Mouse (Mus musculus): ENCODE measurements around the gene Pdzd11.
A peak's percentile ranks its signal among the peaks of the same experiment; 100 is the strongest.

The Pdzd11 gene

DNA sequence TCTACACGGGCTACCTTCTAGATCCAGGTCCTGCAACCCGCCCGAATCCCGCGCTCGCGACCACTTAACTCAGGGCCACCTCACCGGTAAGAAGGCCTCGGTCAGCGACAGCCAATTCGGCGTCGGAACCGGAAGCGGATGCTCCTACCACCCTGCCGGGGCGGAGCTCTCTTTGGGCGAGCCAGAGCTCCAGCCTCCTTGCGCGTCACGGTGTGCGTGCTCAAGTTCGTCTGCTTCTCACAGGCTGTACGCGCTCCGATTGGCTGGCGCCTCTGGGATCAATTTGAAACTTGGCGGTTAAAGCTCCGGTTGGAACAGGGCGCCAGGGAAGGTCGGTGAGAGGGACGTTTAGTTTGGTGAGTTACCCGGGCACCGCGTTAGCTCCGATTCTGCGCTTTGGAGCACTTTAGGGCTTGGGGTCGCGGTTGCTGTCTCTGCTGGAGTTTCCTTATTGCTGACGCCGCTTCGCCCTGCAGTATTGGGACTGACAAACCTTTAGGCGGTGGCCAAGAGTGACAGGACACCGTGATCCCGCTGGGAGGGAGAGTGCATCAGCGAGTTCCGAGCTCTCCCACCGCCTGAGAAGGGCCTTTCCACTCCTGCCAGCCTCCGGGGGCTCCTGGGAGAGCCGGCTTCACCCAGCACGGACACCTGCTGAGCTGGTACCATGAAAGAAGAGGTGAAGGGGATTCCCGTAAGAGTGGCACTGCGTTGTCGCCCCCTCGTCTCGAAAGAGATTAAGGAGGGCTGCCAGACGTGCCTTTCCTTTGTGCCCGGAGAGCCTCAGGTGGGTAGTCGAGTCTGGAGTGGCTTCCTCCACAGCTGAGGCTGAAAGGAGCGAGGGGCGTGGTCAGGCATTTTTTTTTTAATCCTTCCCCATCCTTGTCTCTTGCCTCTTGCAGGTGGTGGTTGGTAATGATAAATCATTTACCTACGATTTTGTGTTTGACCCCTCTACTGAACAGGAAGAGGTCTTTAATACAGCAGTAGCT lies at the start of gene Pdzd11:
Gene Pdzd11, minus strand, starts transcription at position 767 of the 992 bp plus-strand sequence.
- DNase-seq = peak; percentile 80

DNA sequence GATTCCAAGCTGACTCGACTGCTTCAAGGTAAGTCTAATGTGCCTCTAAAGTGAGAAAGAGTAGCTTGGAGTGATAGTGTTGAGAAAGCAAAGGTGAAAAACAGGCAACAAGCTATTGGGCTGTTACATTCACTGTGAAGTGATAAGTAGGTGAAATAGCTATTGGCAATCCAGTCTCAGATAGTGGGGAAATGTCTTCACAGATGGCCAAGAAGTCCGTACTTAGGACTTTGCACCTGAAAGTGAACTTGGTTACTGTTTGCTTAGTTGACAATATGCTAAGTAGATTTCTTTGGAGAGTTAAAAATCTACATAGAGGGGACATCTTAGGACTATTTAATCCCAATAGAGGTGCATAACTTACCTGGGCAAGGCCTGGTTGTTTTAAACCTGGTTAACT lies 38.5 kb upstream of the Pdzd11 start:
- no peak for DNase-seq

DNA sequence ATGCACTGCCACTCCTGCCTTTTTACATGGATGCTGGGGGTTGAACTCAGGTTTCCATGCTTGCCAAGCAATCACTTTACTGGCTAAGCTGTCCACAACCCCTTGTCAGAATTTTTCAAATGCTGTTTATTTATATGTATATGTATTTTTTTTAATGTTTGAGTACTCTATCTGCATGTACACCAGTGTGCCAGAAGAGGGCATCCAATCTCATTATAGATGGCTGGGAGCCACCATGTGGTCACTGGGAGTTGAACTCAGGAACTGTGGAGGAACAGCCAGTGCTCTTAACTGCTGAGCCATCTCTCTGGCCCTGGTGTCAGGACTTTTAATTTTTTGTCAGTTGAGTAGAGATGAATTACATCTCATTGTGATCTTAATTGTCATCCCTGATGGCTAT lies 26.5 kb upstream of the Pdzd11 start:
- DNase-seq = no peak

DNA sequence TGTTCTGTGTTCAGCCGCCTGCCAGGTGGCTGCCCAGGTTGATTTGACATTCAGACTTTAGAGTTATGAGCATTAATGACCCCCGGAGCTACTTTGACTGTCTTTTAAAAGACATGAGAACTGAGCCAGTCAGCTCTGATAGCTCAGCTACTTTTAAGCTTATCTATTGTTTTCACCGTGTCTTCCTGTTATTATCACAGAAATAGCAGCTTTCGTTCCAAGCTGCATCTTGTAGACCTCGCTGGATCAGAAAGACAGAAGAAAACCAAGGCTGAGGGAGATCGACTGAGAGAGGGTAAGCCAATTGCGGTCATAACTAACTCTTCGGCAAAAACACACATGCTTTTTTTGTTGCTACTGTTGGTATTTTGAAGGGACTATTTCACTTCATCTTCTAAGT lies 12.1 kb upstream of the Pdzd11 start:
- DNase-seq = no peak

DNA sequence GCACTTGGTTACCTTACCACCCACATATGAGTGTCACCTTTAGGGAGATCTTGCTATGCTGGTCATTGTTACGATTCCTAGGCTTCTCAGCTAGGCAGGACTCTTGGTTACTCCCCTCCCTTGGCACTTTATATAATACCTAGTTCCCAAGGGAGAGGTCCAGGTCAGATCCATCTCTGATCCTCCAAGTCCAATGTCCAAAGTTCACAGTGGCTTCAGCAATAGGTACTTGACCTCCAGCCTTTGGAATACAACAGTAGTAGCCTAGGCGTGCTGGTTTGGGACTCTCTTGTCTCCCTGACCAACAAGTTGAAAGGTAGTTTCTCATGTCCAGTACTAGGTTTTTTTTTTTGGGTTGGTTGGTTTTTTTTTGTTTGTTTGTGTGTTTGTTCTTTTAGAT lies 2.7 kb upstream of the Pdzd11 start:
- DNase-seq = no peak

DNA sequence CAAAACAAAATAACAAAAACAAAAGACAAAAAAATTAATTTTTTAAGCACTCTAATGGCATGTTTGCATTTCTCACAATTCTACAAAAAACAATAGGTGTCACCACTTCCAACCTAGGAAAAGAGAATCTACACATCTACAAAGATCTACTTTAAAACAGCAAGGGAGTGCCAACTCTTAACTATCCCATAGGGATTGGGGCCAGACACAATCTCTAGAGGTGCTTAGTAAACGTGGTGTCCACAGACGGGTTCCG lies 894 bp downstream of the Pdzd11 start, which contains the start of gene Kif4:
Gene Kif4, plus strand, starts transcription at position 192 of the 256 bp plus-strand sequence.
- DNase-seq = no peak

DNA sequence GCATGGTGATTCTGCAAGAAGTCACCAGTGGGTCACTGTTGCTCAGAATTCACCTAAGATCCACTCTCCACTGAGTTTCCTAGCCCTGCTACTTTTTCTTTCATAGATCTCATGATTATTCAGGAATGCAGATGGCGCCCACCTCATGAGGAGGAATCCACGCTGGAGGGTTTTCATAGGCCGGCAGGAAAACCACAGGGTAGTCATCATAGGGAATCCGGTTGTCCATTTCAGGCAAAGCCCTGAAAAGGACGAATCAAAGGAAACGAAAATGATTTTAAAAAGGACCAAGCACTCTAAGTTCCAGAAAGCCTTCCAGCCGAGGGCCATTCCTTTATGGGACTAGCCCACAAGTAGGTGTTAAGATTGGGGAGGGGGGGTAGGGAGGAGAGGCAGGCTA lies 1.2 kb downstream of the Pdzd11 start:
- no peak for DNase-seq

DNA sequence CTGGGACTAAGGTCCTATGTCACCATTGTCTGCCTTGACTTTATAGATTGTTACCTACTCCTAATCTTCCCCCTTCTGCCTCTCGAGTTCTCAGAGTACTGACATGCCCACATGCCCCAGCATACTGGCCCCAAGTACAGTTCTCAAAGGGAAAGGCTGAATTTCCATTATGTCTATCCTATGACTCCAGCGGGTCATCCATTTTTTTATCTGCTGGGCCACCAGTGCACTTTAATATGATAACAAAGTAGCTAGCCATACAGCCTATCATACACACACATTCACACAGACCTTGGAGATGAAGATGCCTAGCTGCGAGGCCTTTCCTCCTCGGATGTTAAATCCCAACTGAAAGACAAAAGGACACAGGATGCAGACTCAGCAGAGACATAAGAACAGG lies 2.1 kb downstream of the Pdzd11 start:
- DNase-seq = no peak

DNA sequence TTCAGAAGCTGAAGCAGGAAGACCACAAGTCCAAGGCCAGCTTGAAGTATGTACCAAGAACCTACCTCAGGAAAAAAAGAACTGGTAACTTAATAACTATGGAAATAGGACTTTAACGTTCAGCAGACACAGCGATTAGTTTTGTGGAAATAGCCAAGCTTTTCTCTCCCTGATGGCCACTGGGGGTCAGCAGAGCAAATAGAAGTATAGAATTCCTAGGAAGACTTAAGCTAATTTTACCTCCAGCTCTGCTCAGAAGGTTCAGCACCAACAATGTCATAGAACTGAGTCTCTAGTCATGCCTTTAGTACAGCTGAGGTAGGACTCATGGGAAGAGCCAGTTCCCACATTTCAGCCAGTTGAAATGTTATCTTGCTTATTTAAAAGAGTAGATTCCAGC lies 5.0 kb downstream of the Pdzd11 start:
- no peak for DNase-seq

DNA sequence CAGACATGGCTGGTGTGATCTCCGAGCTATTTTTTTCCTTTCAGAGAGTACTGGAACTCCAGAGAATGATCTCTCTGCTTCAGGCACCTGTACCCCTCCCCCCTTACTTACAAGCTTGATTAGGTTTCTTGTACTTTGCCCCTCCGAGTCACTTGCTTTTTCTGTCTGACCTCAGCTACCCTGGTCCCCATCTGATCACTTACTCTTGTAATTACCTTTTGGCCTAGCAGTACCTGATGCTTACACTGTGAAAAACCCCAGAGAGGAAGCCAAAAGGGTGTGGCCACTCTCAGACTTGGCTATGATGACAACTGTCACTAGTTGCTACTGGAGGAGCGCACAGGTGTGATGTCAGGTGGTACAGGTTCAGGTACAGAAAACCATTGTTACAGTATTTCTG lies 7.9 kb downstream of the Pdzd11 start:
- DNase-seq = no peak

DNA sequence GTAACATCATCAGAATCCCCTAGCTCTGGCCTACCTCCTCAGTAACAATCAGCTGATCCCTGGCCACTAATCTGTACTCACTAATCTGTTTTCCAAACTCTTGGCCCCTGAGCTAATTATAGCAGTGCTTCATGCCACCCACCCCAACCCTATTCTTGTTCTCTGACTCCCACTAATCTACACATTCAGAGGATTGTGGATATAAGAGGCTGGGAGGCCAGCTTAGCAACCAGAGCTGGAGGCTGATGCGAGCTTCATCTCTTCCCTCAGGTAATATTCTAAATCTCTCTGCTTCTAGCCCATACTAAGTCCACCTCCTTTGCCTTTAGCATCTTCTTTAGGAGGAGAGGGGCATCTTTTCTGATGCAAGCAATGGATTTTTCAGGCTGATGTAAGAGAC lies 21.1 kb downstream of the Pdzd11 start, which contains the start of gene Arr3:
Gene Arr3, plus strand, starts transcription at position 184 of the 400 bp plus-strand sequence.
- DNase-seq = no peak

DNA sequence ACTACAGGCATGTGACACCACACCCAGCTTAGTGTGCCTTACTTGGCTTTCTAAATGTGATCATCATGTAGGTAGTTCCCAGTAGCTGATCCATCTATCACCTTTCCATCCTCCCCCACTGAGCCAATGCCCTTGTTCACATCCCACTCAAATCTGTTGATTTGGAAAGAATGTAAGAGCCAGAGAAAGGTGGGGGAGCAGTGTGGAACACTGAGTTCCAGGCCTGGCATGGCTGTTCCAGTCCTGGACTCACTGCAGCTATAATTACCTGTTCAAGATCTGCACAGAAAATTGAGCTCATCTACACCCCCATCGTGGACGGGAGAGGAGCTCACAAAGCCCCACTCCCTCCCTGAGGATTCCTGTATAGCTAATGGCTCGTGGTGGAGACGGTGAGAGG lies 26.6 kb downstream of the Pdzd11 start:
- no peak for DNase-seq

DNA sequence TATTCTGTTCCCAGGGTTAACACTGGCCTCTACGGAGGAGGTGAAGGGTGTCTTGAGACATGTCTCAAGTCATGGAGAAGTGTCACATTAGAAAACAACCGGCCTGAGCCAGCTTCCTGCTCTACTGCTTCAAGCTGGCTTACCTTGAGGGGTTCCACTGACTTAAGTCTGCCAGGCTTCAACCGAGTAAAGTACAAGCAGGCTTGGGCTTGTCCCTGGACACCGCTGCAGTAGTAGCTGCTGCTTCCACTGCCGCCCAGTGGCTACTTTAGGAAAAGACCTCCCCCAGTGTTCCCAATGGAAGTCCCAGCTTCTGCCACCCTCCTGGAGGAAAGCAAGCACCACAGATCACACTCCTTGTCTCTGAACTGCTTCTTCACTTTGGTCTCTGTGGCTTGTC lies 28.9 kb downstream of the Pdzd11 start:
- DNase-seq = no peak

DNA sequence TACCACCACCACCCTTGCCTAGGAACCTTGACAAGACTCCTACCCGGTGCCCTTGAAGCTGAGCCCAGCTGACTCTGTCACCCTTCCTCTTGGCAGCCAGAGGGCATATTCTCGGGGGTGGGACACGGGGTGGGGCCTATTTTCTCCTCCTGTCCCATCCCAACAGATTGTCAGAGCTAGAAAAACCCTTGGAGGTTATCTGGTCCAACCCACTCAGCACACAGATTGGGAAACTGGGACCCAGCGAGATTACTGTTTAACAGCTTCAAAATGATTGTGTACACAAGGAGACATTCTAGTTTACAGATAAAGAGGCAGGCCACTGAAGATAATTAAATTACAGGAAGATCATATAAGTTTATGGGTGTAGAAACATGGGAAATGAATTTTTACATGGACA lies 31.6 kb downstream of the Pdzd11 start, which contains the start of gene P2ry4:
Gene P2ry4, minus strand, starts transcription at position 79 of the 400 bp plus-strand sequence.
- no peak for DNase-seq

Data from cerebellum, adult 11 months (tissue).